Mouse (Mus musculus) gastrocnemius, postnatal 36 days (tissue): ENCODE results near the gene Hyal5. TPM values are rescaled to one million over a fixed set of nuclear protein-coding genes. Genes with fewer than 3 reads are reported as not detected.

Experiments used
- DNase-seq, 2 experiments: peaks; one replicate each; pipeline ENCODE4 v3.0.0; 2022
- intact Hi-C: fragments of 180-260 bp; cut with DNase I; formaldehyde crosslinking; loops from one replicate; pipeline ENCODE4 v1.15.1; 2025
- long read RNA-seq, 2 experiments: library from polyadenylated mRNA; stranded (forward); transcript quantifications; one replicate each; pipeline ENCODE4 v2.0.0; 2021
- total RNA-seq, 2 experiments: library from RNA; stranded (reverse); gene quantifications; 2 replicates each; pipeline ENCODE4 v1.2.3; 2021

The Hyal5 gene
- not detected for total RNA-seq
- long read RNA-seq, experiment 1, result 0 reads
- long read RNA-seq, experiment 2, result 0 reads

GRCm38 (mm10) chr6:24857697-24858096 lies at the start of gene Hyal5:
TSS of gene Hyal5 (plus strand) at chr6:24857997.
- intact Hi-C loops, result no loop called here
- DNase-seq, result no peak

DNA sequence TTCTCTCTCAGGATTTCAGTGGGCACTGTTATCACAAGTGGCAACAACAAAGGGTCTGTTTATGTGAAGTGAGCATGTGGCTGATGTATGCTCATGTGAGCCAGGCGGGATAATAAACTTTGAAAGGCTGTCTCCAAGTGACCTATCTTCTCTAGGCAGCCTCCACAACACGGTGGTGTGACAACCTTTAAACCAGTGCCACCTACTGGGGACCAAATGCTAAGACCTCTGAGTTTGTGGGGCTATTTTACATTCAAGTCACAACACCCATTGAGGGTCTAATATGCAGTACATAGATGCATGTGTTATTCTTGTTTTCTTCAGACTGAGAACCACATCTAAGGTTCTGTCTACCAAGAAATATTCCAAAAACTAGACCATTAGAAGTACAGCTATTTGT lies 35.7 kb upstream of the Hyal5 start:
- DNase-seq, result no peak
- intact Hi-C loops, result no loop called here

DNA sequence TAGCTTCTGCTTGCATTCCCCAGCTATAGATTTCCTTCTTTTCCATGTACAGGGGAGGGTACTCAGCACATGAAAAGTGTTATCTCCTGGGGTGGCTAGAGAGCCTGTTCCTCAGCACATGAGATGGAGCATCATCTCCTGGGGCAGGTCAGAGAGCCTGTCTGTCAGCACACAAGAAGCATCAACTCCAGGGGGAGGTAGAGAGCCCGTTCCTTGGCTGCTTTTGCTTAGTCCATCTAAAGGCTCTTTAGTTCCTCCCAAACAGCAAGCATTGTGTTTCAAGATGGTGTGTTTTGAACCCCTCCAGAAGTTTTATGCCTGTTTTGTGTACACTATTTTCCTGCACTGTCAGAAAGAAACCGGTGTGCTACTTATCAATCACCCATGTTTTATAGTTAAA lies 2.5 kb downstream of the Hyal5 start:
- intact Hi-C loops, result no loop called here

GRCm38 (mm10) chr6:24863649-24864048 lies 5.9 kb downstream of the Hyal5 start:
- intact Hi-C loops, result no loop called here
- no peak for DNase-seq

More for the DNA sequence above, 2.5 kb downstream of the Hyal5 start:
- DNase-seq, result no peak

- intact Hi-C loops, result no loop called here
- peak in 1 of 2 experiments; percentile 11 for DNase-seq
Observed at GRCm38 (mm10) chr6:24894146-24894873, 36.5 kb downstream of the Hyal5 start.

DNA sequence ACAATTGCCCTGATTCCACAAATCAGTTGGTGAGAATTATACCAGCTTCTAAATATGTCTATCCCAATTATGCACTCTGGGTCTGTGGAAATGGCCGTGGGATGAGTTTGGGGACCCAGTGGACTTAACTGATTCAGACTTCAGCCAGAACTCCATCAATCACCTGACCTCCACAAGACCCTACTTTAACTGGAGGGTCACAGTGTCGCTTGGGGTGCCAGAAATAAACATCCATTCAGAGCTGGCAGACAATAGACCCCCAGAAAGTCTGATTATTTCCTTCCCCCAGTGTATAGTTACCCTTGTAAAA lies 37.0 kb downstream of the Hyal5 start:
- no peak for DNase-seq
- intact Hi-C loops, result no loop called here

- DNase-seq, result no peak
- intact Hi-C loops, result no loop called here
Observed at GRCm38 (mm10) chr6:24905101-24905500, 47.3 kb downstream of the Hyal5 start.

DNA sequence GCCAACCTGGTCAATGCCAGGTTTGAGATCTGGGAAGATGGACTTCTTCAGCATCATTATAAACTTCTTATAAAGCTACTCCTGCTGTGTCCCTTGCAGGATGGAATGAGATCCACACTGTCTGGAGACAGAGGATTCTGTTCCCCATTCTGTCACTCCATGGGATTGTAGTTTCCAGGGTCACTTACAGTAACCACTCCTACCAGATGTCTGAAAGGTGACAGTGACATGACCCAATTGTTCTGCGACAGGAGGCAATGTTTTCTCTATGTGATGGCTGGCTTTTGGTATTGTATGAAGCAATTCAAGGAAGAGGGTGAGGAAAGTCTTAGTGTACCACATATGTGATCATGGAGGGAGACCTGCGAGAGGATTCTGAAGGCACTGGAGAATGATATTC lies 50.0 kb downstream of the Hyal5 start:
- intact Hi-C loops, result no loop called here
- no peak for DNase-seq

- DNase-seq, result no peak
- intact Hi-C loops, result no loop called here
Observed at GRCm38 (mm10) chr6:24910016-24910727, 52.4 kb downstream of the Hyal5 start.

DNA sequence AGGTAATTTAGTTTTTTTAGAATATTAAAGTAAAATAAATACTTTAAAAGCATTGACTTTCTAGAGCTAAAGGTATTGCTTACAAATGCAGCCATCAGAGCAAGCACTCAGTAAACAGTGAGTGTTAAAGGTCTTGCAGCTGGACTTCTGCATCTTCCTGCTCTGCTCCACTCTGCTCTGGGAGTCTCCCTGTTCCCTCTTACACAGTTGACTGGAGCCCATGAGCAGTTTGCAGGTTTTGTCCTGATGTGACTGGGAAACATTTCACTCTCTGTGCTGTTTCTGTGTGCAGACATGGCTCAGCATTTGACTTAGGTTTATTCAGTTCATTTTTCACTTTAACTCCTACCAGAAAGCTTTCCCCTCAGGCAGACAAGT lies 52.9 kb downstream of the Hyal5 start:
- intact Hi-C loops, result no loop called here

DNA sequence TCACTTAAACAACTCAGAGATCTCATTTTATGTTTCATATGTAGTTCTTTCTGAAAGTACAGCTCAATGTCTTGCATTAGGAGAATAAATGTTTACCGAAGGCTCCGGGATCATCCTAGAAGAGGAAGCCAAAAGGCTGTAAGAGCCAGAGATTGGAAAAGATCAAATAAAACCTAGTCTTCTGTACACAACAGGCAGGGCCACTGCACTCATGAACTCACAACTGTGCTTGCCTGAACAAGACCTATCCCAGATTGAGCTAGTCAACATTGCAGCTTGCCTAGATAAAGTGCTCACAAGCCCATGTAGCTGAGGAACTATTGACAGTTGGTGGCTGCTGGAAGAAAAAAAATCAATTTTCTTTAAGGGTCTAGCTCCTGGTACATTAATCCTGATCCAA lies 55.8 kb downstream of the Hyal5 start:
- DNase-seq, result no peak
- intact Hi-C loops, result no loop called here

More for the DNA sequence above, 52.9 kb downstream of the Hyal5 start:
- DNase-seq, result no peak

- intact Hi-C loops, result no loop called here
- DNase-seq, result no peak
Observed at GRCm38 (mm10) chr6:24925076-24925785, 67.4 kb downstream of the Hyal5 start.

Other genes with a start within 250 kb of the Hyal5 start
- 10 to 100 TPM; 15.0 to 16.5 TPM for gene Wasl, start 193.0 kb upstream of the Hyal5 start, total RNA-seq
- not detected for gene Hyal6, start 124.8 kb upstream of the Hyal5 start, total RNA-seq
- not detected for gene Hyal4, start 109.7 kb upstream of the Hyal5 start, total RNA-seq
- not detected for gene Spam1, start 66.8 kb upstream of the Hyal5 start, total RNA-seq
- gene Tmem229a, start 98.3 kb downstream of the Hyal5 start, total RNA-seq, result under 1 TPM; 0.13 to 0.27 TPM